Mouse (Mus musculus) MEL (cell line): ENCODE measurements around the gene Myo18b.

Experiments
- CHD2 ChIP-seq: IDR thresholded peaks from 2 replicates; pipeline ENCODE4 v1.6.1; 2011; ENCODE audit warnings: low read length, improper control_type of control experiment
- CTCF ChIP-seq, 3 experiments: IDR thresholded peaks in 2 of 3; conservative IDR thresholded peaks in 1 of 3; 2 replicates each; pipeline ENCODE4 v1.5.1; 2011 to 2012; ENCODE audit warnings: low read length in 3 of 3, low read depth in 2 of 3, mild to moderate bottlenecking in 2 of 3, improper control_type of control experiment in 1 of 3, inconsistent platforms in 1 of 3, mixed read lengths in 1 of 3, moderate library complexity in 1 of 3; ENCODE audit not compliant: control insufficient read depth in 1 of 3, insufficient read depth in 1 of 3, poor library complexity in 1 of 3, severe bottlenecking in 1 of 3
- EP300 ChIP-seq, 2 experiments: IDR thresholded peaks; 2 replicates each; pipeline ENCODE4 v1.6.1; 2011; ENCODE audit warnings: improper control_type of control experiment in 2 of 2, low read length in 2 of 2, low read depth in 1 of 2, mild to moderate bottlenecking in 1 of 2
- MAFK ChIP-seq: IDR thresholded peaks from 2 replicates; pipeline ENCODE4 v1.6.1; 2011; ENCODE audit warnings: low read depth, mild to moderate bottlenecking, low read length, improper control_type of control experiment, borderline replicate concordance
- MAZ ChIP-seq: IDR thresholded peaks from 2 replicates; pipeline ENCODE4 v1.6.1; 2012; ENCODE audit warnings: low read depth, mild to moderate bottlenecking, inconsistent platforms, low read length, improper control_type of control experiment
- MEF2A ChIP-seq: IDR thresholded peaks from 2 replicates; pipeline ENCODE4 v1.6.1; 2014; ENCODE audit warnings: low read depth, mild to moderate bottlenecking, inconsistent platforms, low read length, improper control_type of control experiment; ENCODE audit not compliant: poor library complexity, insufficient replicate concordance, severe bottlenecking; ENCODE audit errors: extremely low read depth
- POLR2A ChIP-seq, 2 experiments: IDR thresholded peaks; 2 replicates each; pipeline ENCODE4 v1.6.1; 2011 to 2012; ENCODE audit warnings: low read length in 2 of 2, mild to moderate bottlenecking in 2 of 2, control low read depth in 1 of 2, improper control_type of control experiment in 1 of 2, low read depth in 1 of 2, moderate library complexity in 1 of 2; ENCODE audit not compliant: control insufficient read depth in 1 of 2, insufficient read depth in 1 of 2, poor library complexity in 1 of 2
- POLR2AphosphoS2 ChIP-seq: IDR thresholded peaks from 2 replicates; pipeline ENCODE4 v1.6.1; 2011; ENCODE audit warnings: low read length, improper control_type of control experiment
- SMC3 ChIP-seq: IDR thresholded peaks from 2 replicates; pipeline ENCODE4 v1.6.1; 2011; ENCODE audit warnings: low read depth, low read length, improper control_type of control experiment
- ZC3H11A ChIP-seq: IDR thresholded peaks from 2 replicates; pipeline ENCODE4 v1.6.1; 2012; ENCODE audit warnings: low read depth, mild to moderate bottlenecking, inconsistent platforms, low read length, improper control_type of control experiment
- ZKSCAN1 ChIP-seq: IDR thresholded peaks from 2 replicates; pipeline ENCODE4 v1.6.1; 2012; ENCODE audit warnings: low read depth, mild to moderate bottlenecking, inconsistent platforms, low read length, improper control_type of control experiment, moderate library complexity

DNA sequence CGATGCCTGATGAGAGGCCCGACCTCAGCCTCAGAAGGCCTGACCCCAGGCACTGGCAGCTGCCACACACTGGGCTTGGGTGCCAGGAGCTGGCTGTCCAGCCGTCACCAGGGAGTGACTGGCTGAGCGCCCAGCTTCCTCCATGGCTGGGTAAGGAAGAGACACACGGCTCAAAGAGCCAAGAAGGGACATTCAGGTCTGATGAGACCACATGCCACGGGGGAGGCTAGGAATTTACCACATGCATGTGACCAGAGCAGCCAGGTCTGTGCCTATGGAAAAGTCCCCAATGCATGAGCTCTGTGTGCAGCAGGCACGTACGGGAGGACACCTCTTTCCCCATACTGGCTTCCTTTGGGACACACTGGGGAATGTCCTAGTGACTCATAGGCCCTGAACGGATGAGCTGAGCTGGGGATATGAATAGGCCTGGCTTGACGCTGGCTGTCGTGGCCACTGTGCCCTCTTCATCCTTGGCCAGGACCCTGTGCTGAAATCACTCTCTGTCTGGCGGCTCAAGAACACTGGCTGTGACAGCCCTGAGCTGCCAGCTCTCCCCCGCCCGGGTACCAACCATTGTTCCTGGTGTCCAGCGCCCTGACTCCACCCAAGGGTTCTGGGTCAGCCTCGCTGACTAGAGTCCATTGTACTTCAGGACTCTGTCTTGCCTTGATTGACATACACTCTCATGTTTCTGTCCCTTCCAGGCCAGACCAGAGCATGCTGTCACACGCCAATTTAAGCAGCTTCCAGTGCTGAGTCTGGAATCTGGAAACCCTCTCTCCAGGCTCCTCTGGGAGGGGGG lies 9.3 kb downstream of the Myo18b start:
- TF ChIP-seq CHD2, result no peak
- no peak for TF ChIP-seq CTCF (IDR thresholded peaks at IDR 0.05 in 2 of 3, conservative IDR thresholded peaks at IDR 0.05 in 1 of 3; ENCODE audit: control insufficient read depth in 1 of 3, insufficient read depth in 1 of 3, low read depth in 2 of 3, low read length in 3 of 3, poor library complexity in 1 of 3, severe bottlenecking in 1 of 3)
- TF ChIP-seq ZC3H11A, result no peak
- TF ChIP-seq POLR2AphosphoS2, result no peak
- TF ChIP-seq EP300 (IDR thresholded peaks at IDR 0.05; ENCODE audit: low read depth in 1 of 2, low read length in 2 of 2), result no peak
- TF ChIP-seq SMC3, result no peak
- TF ChIP-seq POLR2A (IDR thresholded peaks at IDR 0.05; ENCODE audit: control insufficient read depth in 1 of 2, insufficient read depth in 1 of 2, low read depth in 1 of 2, low read length in 2 of 2, poor library complexity in 1 of 2), result no peak
- TF ChIP-seq MEF2A, result no peak
- TF ChIP-seq MAZ, result no peak
- TF ChIP-seq MAFK, result no peak
- TF ChIP-seq ZKSCAN1, result no peak
